Mouse (Mus musculus): ENCODE measurements around the gene Zfp971. TPM values are rescaled to one million over a fixed set of nuclear protein-coding genes. Genes with fewer than 3 reads are reported as not detected.
"Not testable (repeated sequence)": the region's sequence is repeated elsewhere in the genome, so short reads cannot be mapped to it uniquely, and the experiment has no call there.

Zfp971 gene
- 3.8 and 4.2 TPM in 2 replicates for polyA plus RNA-seq (2015; fragmentation: Nextera tagmentation; extraction: Ambion mirVana)

- Histone ChIP-seq H3K9ac (ENCODE audit: low read depth, low read length) (peak within 1 kb of the TSS; percentile 58), H3K4me3 (ENCODE audit: low read depth, low read length) (peak within 1 kb of the TSS; percentile 65), H3K4me2 (ENCODE audit: low read depth, low read length) (peak within 1 kb of the TSS; percentile 49)
- not testable (repeated sequence) for ATAC-seq (ENCODE audit: low read depth); H3K9me3 ChIP-seq (replicated peaks; ENCODE audit: control insufficient read depth, low read length); H3K27ac ChIP-seq (ENCODE audit: low read length); H3K4me1 ChIP-seq (ENCODE audit: control insufficient read depth, low read depth, low read length); H3K36me3 ChIP-seq (ENCODE audit: control insufficient read depth, insufficient read depth); H3K27me3 ChIP-seq (ENCODE audit: control insufficient read depth, insufficient read depth, low read depth, low read length)
- WGBS (ENCODE audit: insufficient replicate concordance) = under 1% methylated on average over 13 of the region's 15 CpGs
These were observed at the start of gene Zfp971 for GRCm38 (mm10) chr2:178023011-178023611. Gene Zfp971, plus strand, starts transcription at chr2:178023284.

GRCm38 (mm10) chr2:177974814-177975213 is 48.3 kb upstream of the Zfp971 start:
- not testable (repeated sequence) for H3K27ac ChIP-seq (ENCODE audit: low read length); H3K27me3 ChIP-seq (ENCODE audit: control insufficient read depth, insufficient read depth, low read depth, low read length); H3K4me2 ChIP-seq (ENCODE audit: low read depth, low read length); H3K4me1 ChIP-seq (ENCODE audit: control insufficient read depth, low read depth, low read length); H3K4me3 ChIP-seq (ENCODE audit: low read depth, low read length); H3K9ac ChIP-seq (ENCODE audit: low read depth, low read length); H3K9me3 ChIP-seq (replicated peaks; ENCODE audit: control insufficient read depth, low read length); ATAC-seq (ENCODE audit: low read depth); H3K36me3 ChIP-seq (ENCODE audit: control insufficient read depth, insufficient read depth)
- 54% methylated on average over 6 of the region's 7 CpGs for WGBS (ENCODE audit: insufficient replicate concordance)

GRCm38 (mm10) chr2:178019486-178019885 is 3.6 kb upstream of the Zfp971 start:
- H3K4me2 ChIP-seq (ENCODE audit: low read depth, low read length); ATAC-seq (ENCODE audit: low read depth); H3K4me1 ChIP-seq (ENCODE audit: control insufficient read depth, low read depth, low read length); H3K27me3 ChIP-seq (ENCODE audit: control insufficient read depth, insufficient read depth, low read depth, low read length); H3K27ac ChIP-seq (ENCODE audit: low read length); H3K4me3 ChIP-seq (ENCODE audit: low read depth, low read length); H3K36me3 ChIP-seq (ENCODE audit: control insufficient read depth, insufficient read depth); H3K9ac ChIP-seq (ENCODE audit: low read depth, low read length); H3K9me3 ChIP-seq (replicated peaks; ENCODE audit: control insufficient read depth, low read length): not testable (repeated sequence)
- 52% methylated on average over 3 of the region's 3 CpGs for WGBS (ENCODE audit: insufficient replicate concordance)

- H3K9me3 ChIP-seq (replicated peaks; ENCODE audit: control insufficient read depth, low read length); H3K9ac ChIP-seq (ENCODE audit: low read depth, low read length); H3K4me1 ChIP-seq (ENCODE audit: control insufficient read depth, low read depth, low read length); H3K36me3 ChIP-seq (ENCODE audit: control insufficient read depth, insufficient read depth); ATAC-seq (ENCODE audit: low read depth); H3K27ac ChIP-seq (ENCODE audit: low read length); H3K4me3 ChIP-seq (ENCODE audit: low read depth, low read length); H3K27me3 ChIP-seq (ENCODE audit: control insufficient read depth, insufficient read depth, low read depth, low read length); H3K4me2 ChIP-seq (ENCODE audit: low read depth, low read length): not testable (repeated sequence)
- 22% methylated on average over 8 of the region's 8 CpGs for WGBS (ENCODE audit: insufficient replicate concordance)
These were observed 2.3 kb upstream of the Zfp971 start for GRCm38 (mm10) chr2:178020773-178021172.

GRCm38 (mm10) chr2:178023861-178024260 is 777 bp downstream of the Zfp971 start:
- H3K36me3 ChIP-seq (ENCODE audit: control insufficient read depth, insufficient read depth); ATAC-seq (ENCODE audit: low read depth); H3K9ac ChIP-seq (ENCODE audit: low read depth, low read length); H3K27me3 ChIP-seq (ENCODE audit: control insufficient read depth, insufficient read depth, low read depth, low read length); H3K9me3 ChIP-seq (replicated peaks; ENCODE audit: control insufficient read depth, low read length); H3K4me1 ChIP-seq (ENCODE audit: control insufficient read depth, low read depth, low read length); H3K27ac ChIP-seq (ENCODE audit: low read length): not testable (repeated sequence)
- Histone ChIP-seq H3K4me3 (ENCODE audit: low read depth, low read length) (peak overlapping the region; percentile 65), H3K4me2 (ENCODE audit: low read depth, low read length) (peak overlapping the region; percentile 49)
- 4% methylated on average over 2 of the region's 2 CpGs for WGBS (ENCODE audit: insufficient replicate concordance)

GRCm38 (mm10) chr2:178027601-178028000 is 4.5 kb downstream of the Zfp971 start:
- ATAC-seq (ENCODE audit: low read depth); H3K4me2 ChIP-seq (ENCODE audit: low read depth, low read length); H3K27ac ChIP-seq (ENCODE audit: low read length); H3K36me3 ChIP-seq (ENCODE audit: control insufficient read depth, insufficient read depth); H3K9me3 ChIP-seq (replicated peaks; ENCODE audit: control insufficient read depth, low read length); H3K27me3 ChIP-seq (ENCODE audit: control insufficient read depth, insufficient read depth, low read depth, low read length); H3K4me3 ChIP-seq (ENCODE audit: low read depth, low read length); H3K4me1 ChIP-seq (ENCODE audit: control insufficient read depth, low read depth, low read length); H3K9ac ChIP-seq (ENCODE audit: low read depth, low read length): not testable (repeated sequence)
- 63% methylated on average over 2 of the region's 3 CpGs for WGBS (ENCODE audit: insufficient replicate concordance)

GRCm38 (mm10) chr2:178058195-178058594 is 35.1 kb downstream of the Zfp971 start:
- ATAC-seq (ENCODE audit: low read depth) = no peak
- no peaks in the 10 kb centered on the region for H3K4me1 ChIP-seq (ENCODE audit: control insufficient read depth, low read depth, low read length)
- no peak overlapping the region for H3K4me3 ChIP-seq (ENCODE audit: low read depth, low read length)
- WGBS (ENCODE audit: insufficient replicate concordance) = 3% methylated on average over 1 of the region's 1 CpGs
- no peaks in the 10 kb centered on the region for H3K36me3 ChIP-seq (ENCODE audit: control insufficient read depth, insufficient read depth)
- no peaks in the 10 kb centered on the region for H3K9me3 ChIP-seq (replicated peaks; ENCODE audit: control insufficient read depth, low read length)
- no peak overlapping the region for H3K9ac ChIP-seq (ENCODE audit: low read depth, low read length)
- no peak overlapping the region for H3K27ac ChIP-seq (ENCODE audit: low read length)
- H3K27me3 ChIP-seq (ENCODE audit: control insufficient read depth, insufficient read depth, low read depth, low read length) = no peaks in the 10 kb centered on the region
- H3K4me2 ChIP-seq (ENCODE audit: low read depth, low read length) = no peak overlapping the region

GRCm38 (mm10) chr2:178078166-178078717 is 55.2 kb downstream of the Zfp971 start, which contains the start of gene Zfp931:
Gene Zfp931, minus strand, starts transcription at chr2:178078476.
- not testable (repeated sequence) for H3K27ac ChIP-seq (ENCODE audit: low read length); H3K9ac ChIP-seq (ENCODE audit: low read depth, low read length); H3K4me1 ChIP-seq (ENCODE audit: control insufficient read depth, low read depth, low read length); H3K36me3 ChIP-seq (ENCODE audit: control insufficient read depth, insufficient read depth); H3K9me3 ChIP-seq (replicated peaks; ENCODE audit: control insufficient read depth, low read length); H3K27me3 ChIP-seq (ENCODE audit: control insufficient read depth, insufficient read depth, low read depth, low read length); ATAC-seq (ENCODE audit: low read depth)
- Histone ChIP-seq H3K4me3 (ENCODE audit: low read depth, low read length) (peak within 1 kb of the TSS; percentile 48), H3K4me2 (ENCODE audit: low read depth, low read length) (peak within 1 kb of the TSS; percentile 20; the same call in 1 of the 2 replicates)
- 0% methylated on average over 2 of the region's 14 CpGs for WGBS (ENCODE audit: insufficient replicate concordance)
